Mouse (Mus musculus): ENCODE results near the gene Ufm1. TPM values are rescaled to one million over a fixed set of nuclear protein-coding genes. Genes with fewer than 3 reads are reported as not detected.
A peak's percentile ranks its signal among the peaks of the same experiment; 100 is the strongest.

Gene Ufm1
- total RNA-seq (2021) = 10 to 100 TPM; 92.1 to 95.1 TPM

- intact Hi-C loops (cut with DNase I) = loop anchor here (10.0 kb wide), 1 partner anchor 291 kb away; the partner anchor contains the start of gene Trpc4
- DNase-seq (ENCODE audit: extremely low spot score in 1 of 2, low spot score in 2 of 2) = peak; percentile 91 to 96
Observed at GRCm38 (mm10) chr3:53863383-53864220, at the start of gene Ufm1. Ufm1 (minus strand) TSS chr3:53863830.

DNA sequence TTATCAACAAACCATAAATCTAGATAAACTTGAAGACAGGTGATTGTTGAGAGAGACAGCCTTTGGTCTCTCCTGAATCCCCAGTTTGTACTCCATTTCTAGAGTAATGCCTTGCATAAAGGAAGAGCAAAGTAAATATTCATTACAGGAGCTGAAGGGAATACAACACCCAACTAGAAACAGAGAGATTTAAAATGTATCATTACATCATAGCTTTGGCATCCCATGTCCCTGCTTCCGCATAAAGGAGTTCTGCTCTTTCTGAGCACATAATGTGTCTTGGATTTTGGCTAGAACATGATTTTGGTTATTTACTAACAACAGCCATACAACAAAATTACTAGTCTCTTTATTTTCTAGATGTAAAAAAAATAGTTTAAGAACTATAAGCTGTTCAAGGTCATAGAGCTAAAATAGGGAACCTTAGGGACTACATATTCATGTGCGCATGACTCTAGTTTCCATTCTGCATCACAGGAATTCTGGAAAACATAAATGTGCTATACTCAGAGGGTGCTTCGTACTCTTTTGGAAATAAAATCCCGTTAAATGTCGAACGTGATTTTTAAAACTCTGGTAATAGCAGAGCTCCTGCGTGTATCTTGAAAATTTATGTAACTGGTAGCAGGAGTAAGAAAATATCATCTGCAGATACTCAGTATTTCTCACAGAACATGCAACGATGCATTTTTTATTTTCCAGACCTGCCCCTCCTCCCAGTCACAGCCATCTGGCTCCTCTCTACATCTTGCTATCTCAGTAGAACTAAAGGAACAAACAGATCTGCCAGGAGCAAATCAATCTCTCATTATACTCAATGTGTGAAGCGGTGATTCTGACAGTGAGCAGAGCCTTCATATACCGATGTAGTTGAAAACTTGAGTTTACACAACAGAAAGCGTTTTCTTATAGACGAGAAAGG is 27.2 kb upstream of the Ufm1 start:
- DNase-seq (ENCODE audit: extremely low spot score in 1 of 2, low spot score in 2 of 2) = peak in 1 of 2 experiments; percentile 72
- intact Hi-C loops (cut with DNase I) = no loop called here

DNA sequence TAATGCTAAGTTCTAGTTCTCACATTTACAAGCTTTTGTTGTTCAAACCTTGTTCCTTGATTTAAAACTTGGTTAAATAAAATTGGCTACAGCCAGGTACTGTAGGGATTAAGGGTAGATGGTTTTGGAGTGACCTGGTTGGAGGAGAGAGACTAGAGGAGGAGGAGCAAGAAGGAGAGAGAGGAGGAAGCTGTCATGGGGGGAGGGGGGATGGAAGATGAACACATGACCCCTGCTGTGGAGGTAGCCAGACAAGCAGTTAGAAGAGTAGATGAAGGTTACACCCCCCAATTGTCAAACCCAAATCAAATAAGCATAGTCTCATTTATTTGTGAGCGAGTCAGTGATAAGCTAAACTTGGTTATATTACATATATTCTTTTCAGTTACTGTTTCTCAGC is 8.0 kb upstream of the Ufm1 start:
- intact Hi-C loops (cut with DNase I) = no loop called here
- no peak for DNase-seq (ENCODE audit: extremely low spot score in 1 of 2, low spot score in 2 of 2)

DNA sequence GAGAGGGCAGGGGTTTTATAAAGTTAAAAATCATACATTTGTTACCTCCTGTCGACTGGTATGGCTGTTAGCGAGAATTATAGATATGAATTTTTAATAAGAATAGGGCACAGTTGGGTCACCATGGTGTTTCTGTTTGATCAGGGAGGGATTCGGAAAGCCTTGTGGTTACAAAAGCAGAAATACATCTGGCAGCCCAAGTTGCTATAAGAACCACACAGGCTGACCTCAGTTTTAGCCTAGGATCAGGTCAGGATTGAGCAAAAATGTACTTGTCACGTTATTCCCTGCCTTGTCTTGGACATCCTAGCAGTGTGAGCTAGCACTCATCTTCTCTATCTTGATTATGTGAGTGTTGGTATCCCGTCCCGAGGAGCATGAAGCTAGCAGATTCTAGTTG is 6.9 kb upstream of the Ufm1 start:
- no peak for DNase-seq (ENCODE audit: extremely low spot score in 1 of 2, low spot score in 2 of 2)

GRCm38 (mm10) chr3:53869263-53869662 is 5.6 kb upstream of the Ufm1 start:
- intact Hi-C loops (cut with DNase I) = loop anchor here (10.0 kb wide), 1 partner anchor 286 kb away; the partner anchor contains the start of gene Trpc4
- no peak for DNase-seq (ENCODE audit: extremely low spot score in 1 of 2, low spot score in 2 of 2)

More for the DNA sequence above, 6.9 kb upstream of the Ufm1 start:
- intact Hi-C loops (cut with DNase I) = no loop called here

- no peak for DNase-seq (ENCODE audit: extremely low spot score in 1 of 2, low spot score in 2 of 2)
- intact Hi-C loops (cut with DNase I) = loop anchor here (10.0 kb wide), 1 partner anchor 287 kb away; the partner anchor contains the start of gene Trpc4
Observed at GRCm38 (mm10) chr3:53868212-53868611, 4.6 kb upstream of the Ufm1 start.

GRCm38 (mm10) chr3:53854831-53855230 is 8.8 kb downstream of the Ufm1 start:
- intact Hi-C loops (cut with DNase I) = no loop called here
- no peak for DNase-seq (ENCODE audit: extremely low spot score in 1 of 2, low spot score in 2 of 2)

DNA sequence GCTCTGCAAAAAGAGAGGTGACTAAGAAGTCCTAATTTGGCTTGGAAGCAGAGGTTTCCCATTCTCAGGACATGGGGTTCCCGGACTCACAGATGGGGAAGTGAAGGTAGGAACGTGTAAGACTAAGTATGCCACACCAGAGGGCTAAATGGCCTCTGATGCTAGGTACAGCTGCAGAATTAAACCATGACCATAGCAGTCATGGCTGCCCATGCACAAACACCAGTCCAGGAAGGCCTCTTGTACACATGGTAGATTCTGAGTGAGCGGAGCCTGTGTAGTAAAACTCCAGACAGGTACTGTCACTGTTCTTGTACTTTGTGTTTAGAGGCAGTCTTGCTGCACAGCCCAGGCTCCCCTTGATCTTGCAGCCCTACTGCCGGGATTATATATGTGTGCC is 9.4 kb downstream of the Ufm1 start:
- DNase-seq (ENCODE audit: extremely low spot score in 1 of 2, low spot score in 2 of 2) = no peak
- intact Hi-C loops (cut with DNase I) = no loop called here

- intact Hi-C loops (cut with DNase I) = no loop called here
- no peak for DNase-seq (ENCODE audit: extremely low spot score in 1 of 2, low spot score in 2 of 2)
Observed at GRCm38 (mm10) chr3:53848262-53848661, 15.4 kb downstream of the Ufm1 start.

GRCm38 (mm10) chr3:53847726-53848125 is 15.9 kb downstream of the Ufm1 start:
- no peak for DNase-seq (ENCODE audit: extremely low spot score in 1 of 2, low spot score in 2 of 2)
- intact Hi-C loops (cut with DNase I) = no loop called here

GRCm38 (mm10) chr3:53846206-53846928 is 17.3 kb downstream of the Ufm1 start:
- intact Hi-C loops (cut with DNase I) = no loop called here
- no peak for DNase-seq (ENCODE audit: extremely low spot score in 1 of 2, low spot score in 2 of 2)

GRCm38 (mm10) chr3:53844786-53845185 is 18.8 kb downstream of the Ufm1 start, which contains the start of gene Gm10985:
Gm10985 (plus strand) TSS chr3:53845086.
- intact Hi-C loops (cut with DNase I) = no loop called here
- DNase-seq (ENCODE audit: extremely low spot score in 1 of 2, low spot score in 2 of 2) = no peak

DNA sequence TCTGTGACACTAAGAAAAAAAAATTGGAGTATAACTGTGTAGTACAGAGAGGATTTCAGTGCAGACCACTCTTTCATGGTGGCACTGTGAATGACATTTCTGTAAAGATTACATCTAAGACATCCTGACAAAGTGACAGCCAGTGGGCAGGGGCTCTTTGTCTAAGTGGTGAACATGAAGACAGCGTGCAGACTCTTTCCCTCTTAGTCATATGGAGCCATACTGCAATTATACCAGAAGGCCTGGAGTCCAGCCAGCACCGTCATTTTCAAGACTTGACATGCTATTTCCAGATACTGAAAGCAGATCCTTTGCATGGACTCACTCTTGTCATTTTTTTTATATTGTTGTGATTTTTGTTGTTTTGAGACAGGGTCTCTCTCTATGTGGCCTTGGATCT is 29.4 kb downstream of the Ufm1 start:
- DNase-seq (ENCODE audit: extremely low spot score in 1 of 2, low spot score in 2 of 2) = peak; percentile 56 to 65
- intact Hi-C loops (cut with DNase I) = no loop called here

GRCm38 (mm10) chr3:53813421-53813977 is 50.1 kb downstream of the Ufm1 start:
- no peak for DNase-seq (ENCODE audit: extremely low spot score in 1 of 2, low spot score in 2 of 2)
- intact Hi-C loops (cut with DNase I) = no loop called here

Other genes with a start within 250 kb of the Ufm1 start
- gene Frem2, start 206.5 kb downstream of the Ufm1 start, total RNA-seq (2021) = 1 to 10 TPM; 5.2 to 6.2 TPM
- gene Gm10985, start 18.7 kb downstream of the Ufm1 start, total RNA-seq (2021) = not detected

All from left cerebral cortex, postnatal 10 days (tissue).